21 mouse cellular contexts compared by ENCODE assay signal in the genomic region with DNA sequence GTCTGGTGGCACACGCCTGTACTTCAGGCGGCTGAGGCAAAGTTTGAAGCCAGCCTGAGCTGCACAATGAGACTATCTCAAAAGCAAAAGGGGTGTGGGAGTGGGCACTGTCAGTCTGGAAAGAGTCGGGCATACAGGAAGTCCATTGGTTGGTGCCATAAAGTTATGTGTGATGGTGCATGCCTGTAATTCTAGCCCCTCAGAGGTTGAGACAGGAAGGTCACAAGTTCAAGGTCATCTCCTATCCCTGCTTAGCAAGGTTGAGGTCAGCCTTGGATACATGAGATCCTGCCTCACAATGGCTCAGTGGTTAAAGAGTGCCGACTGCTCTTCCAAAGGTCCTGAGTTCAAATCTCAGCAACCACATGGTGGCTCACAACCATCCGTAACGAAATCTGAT. TPM values are rescaled to one million over a fixed set of nuclear protein-coding genes. Genes with fewer than 3 reads are reported as not detected.
DNase-seq lines count a peak whose midpoint lies in the region; ATAC-seq and TF ChIP-seq lines count a peak whose summit lies in the region.
"Had no signal": no experiment of that assay in that cellular context is flagged by ENCODE, and none has a peak within 500 bp of the region (broad histone marks: within the 10 kb centered on the region; RNA-seq: fewer than 3 reads in every experiment).

No protein-coding gene starts in this region.

- no peak for TF ChIP-seq CTCF in gastrocnemius, adult 2 months (IDR thresholded peaks at IDR 0.05)
- no peak for TF ChIP-seq CTCF in embryonic fibroblast, embryonic 13.5 days (IDR thresholded peaks at IDR 0.05; ENCODE audit: borderline replicate concordance, insufficient read depth, low read length)

- ATAC-seq in kidney, embryonic 15.5 days (replicated peaks; ENCODE audit: low FRiP score), result 0 out of 2 replicates have a peak, but pooled peaks have one; percentile 21
- ATAC-seq: forebrain, embryonic 13.5 days; forebrain, postnatal 0 days; intestine, embryonic 16.5 days; Patski had no signal

- no peak for DNase-seq in gastrocnemius, adult 2 months
- no peak for DNase-seq in gastrocnemius, postnatal 10 days
- DNase-seq in kidney, adult 18-20 months, result no peak
- DNase-seq in 416B (ENCODE audit: low read depth), result peak; percentile 33
- DNase-seq in adrenal gland, postnatal 10 days, result no peak
- DNase-seq: adrenal gland, postnatal 25 days; cerebellum, adult 18-20 months; cerebellum, adult 9-11 months; cerebellum, postnatal 36 days; forebrain, postnatal 0 days; gastrocnemius, postnatal 36 days; heart, adult 18-20 months; heart, postnatal 36 days had no signal

- 54% methylated on average over 6 of the region's 6 CpGs for WGBS in kidney, embryonic 15.5 days

- TF ChIP-seq POLR2A in embryonic fibroblast, embryonic 13.5 days (IDR thresholded peaks at IDR 0.05; ENCODE audit: low read depth, low read length), result no peak

- no peaks in the 10 kb centered on the region for H3K9me3 ChIP-seq in kidney, embryonic 15.5 days (replicated peaks)
- H3K9me3 ChIP-seq: embryonic facial prominence, embryonic 13.5 days; forebrain, embryonic 13.5 days; heart, embryonic 12.5 days; hindbrain, embryonic 15.5 days had no signal

- H3K4me3 ChIP-seq in gastrocnemius, adult 2 months, result no peak overlapping the region
- no peak overlapping the region for H3K4me3 ChIP-seq in kidney, embryonic 15.5 days (replicated peaks)
- no peak overlapping the region for H3K4me3 ChIP-seq in embryonic fibroblast, embryonic 13.5 days (ENCODE audit: insufficient read depth, low read length)
- H3K4me3 ChIP-seq: embryonic facial prominence, embryonic 13.5 days; forebrain, embryonic 13.5 days; heart, embryonic 12.5 days; hindbrain, embryonic 15.5 days had no signal

- peaks cover 24% of the 10 kb centered on the region for H3K4me1 ChIP-seq in kidney, embryonic 15.5 days
- peaks cover 16% of the 10 kb centered on the region for H3K4me1 ChIP-seq in embryonic fibroblast, embryonic 13.5 days (ENCODE audit: control insufficient read depth, insufficient read depth, low read length)
- H3K4me1 ChIP-seq: embryonic facial prominence, embryonic 13.5 days; forebrain, embryonic 13.5 days had no signal

- no peak overlapping the region for H3K9ac ChIP-seq in kidney, embryonic 15.5 days
- H3K9ac ChIP-seq: embryonic facial prominence, embryonic 13.5 days; forebrain, embryonic 13.5 days; forebrain, postnatal 0 days; hindbrain, embryonic 15.5 days had no signal

- peak overlapping the region; percentile 97 for H3K27ac ChIP-seq in gastrocnemius, adult 2 months
- H3K27ac ChIP-seq in kidney, embryonic 15.5 days, result no peak overlapping the region
- peak overlapping the region; percentile 63; the same call in 1 of the 2 replicates for H3K27ac ChIP-seq in embryonic fibroblast, embryonic 13.5 days (ENCODE audit: insufficient read depth, low read length)
- H3K27ac ChIP-seq: embryonic facial prominence, embryonic 13.5 days; forebrain, embryonic 13.5 days; hindbrain, embryonic 15.5 days had no signal

- no peak overlapping the region for H3K4me2 ChIP-seq in kidney, embryonic 15.5 days
- H3K4me2 ChIP-seq: embryonic facial prominence, embryonic 13.5 days; forebrain, embryonic 13.5 days; heart, embryonic 12.5 days; hindbrain, embryonic 15.5 days had no signal

- H3K36me3 ChIP-seq in kidney, embryonic 15.5 days, result peaks cover 46% of the 10 kb centered on the region

- no peaks in the 10 kb centered on the region for H3K27me3 ChIP-seq in kidney, embryonic 15.5 days
- H3K27me3 ChIP-seq: embryonic facial prominence, embryonic 13.5 days; forebrain, embryonic 13.5 days; heart, embryonic 12.5 days; hindbrain, embryonic 15.5 days; Patski had no signal

- intact Hi-C loops in gastrocnemius, adult 2 months (cut with DNase I), result loop anchor here (2.0 kb wide), 1 partner anchor 14 kb away; no protein-coding TSS in a partner anchor

RNA-seq across cellular contexts. Expression of a gene that starts 7.6 kb away (rescaled TPM):
- total RNA-seq in gastrocnemius, adult 2 months (2021), result 10 to 100 TPM; 21.6 to 24.3 TPM
- total RNA-seq in gastrocnemius, postnatal 10 days (2021), result 10 to 100 TPM; 39.0 to 41.8 TPM
- 29.0 and 29.3 TPM in 2 replicates for polyA plus RNA-seq in kidney, embryonic 15.5 days (2015; fragmentation: Nextera tagmentation; extraction: Ambion mirVana)
- polyA plus RNA-seq in embryonic fibroblast, embryonic 13.5 days (2011; ENCODE audit: insufficient read length, low read depth, missing spikeins), result 59.2 and 61.2 TPM in 2 replicates
- 10 to 100 TPM; 55.4 to 56.4 TPM for total RNA-seq in adrenal gland, postnatal 10 days (2021)

RNA-seq across cellular contexts. Expression of a gene that starts 7.7 kb away (rescaled TPM):
- total RNA-seq in gastrocnemius, adult 2 months (2021), result 10 to 100 TPM; 48.4 to 53.4 TPM
- total RNA-seq in gastrocnemius, postnatal 10 days (2021), result 10 to 100 TPM; 43.2 to 49.9 TPM
- 66.8 and 70.8 TPM in 2 replicates for polyA plus RNA-seq in kidney, embryonic 15.5 days (2015; fragmentation: Nextera tagmentation; extraction: Ambion mirVana)
- polyA plus RNA-seq in embryonic fibroblast, embryonic 13.5 days (2011; ENCODE audit: insufficient read length, low read depth, missing spikeins), result 23.1 and 28.8 TPM in 2 replicates
- total RNA-seq in adrenal gland, postnatal 10 days (2021), result 10 to 100 TPM; 85.9 to 93.7 TPM

RNA-seq across cellular contexts. Expression of a gene that starts 14.7 kb away (rescaled TPM):
- 100 to 1,000 TPM in 1 of 2 experiments, 10 to 100 TPM in 1; 88.9 to 152 TPM for total RNA-seq in gastrocnemius, adult 2 months (2021)
- 100 to 1,000 TPM in 1 of 2 experiments, 10 to 100 TPM in 1; 98.8 to 104 TPM for total RNA-seq in gastrocnemius, postnatal 10 days (2021)
- polyA plus RNA-seq in kidney, embryonic 15.5 days (2015; fragmentation: Nextera tagmentation; extraction: Ambion mirVana), result 76.7 and 78.0 TPM in 2 replicates
- polyA plus RNA-seq in embryonic fibroblast, embryonic 13.5 days (2011; ENCODE audit: insufficient read length, low read depth, missing spikeins), result 36.3 and 44.7 TPM in 2 replicates
- 100 to 1,000 TPM; 143 to 175 TPM for total RNA-seq in adrenal gland, postnatal 10 days (2021)

RNA-seq across cellular contexts. Expression of a gene that starts 47.1 kb away (rescaled TPM):
- 10 to 100 TPM; 46.2 to 46.8 TPM for total RNA-seq in gastrocnemius, adult 2 months (2021)
- 10 to 100 TPM; 44.2 to 47.0 TPM for total RNA-seq in gastrocnemius, postnatal 10 days (2021)
- polyA plus RNA-seq in kidney, embryonic 15.5 days (2015; fragmentation: Nextera tagmentation; extraction: Ambion mirVana), result 53.7 and 64.1 TPM in 2 replicates
- polyA plus RNA-seq in embryonic fibroblast, embryonic 13.5 days (2011; ENCODE audit: insufficient read length, low read depth, missing spikeins), result 62.4 and 63.6 TPM in 2 replicates
- 10 to 100 TPM; 58.9 to 70.8 TPM for total RNA-seq in adrenal gland, postnatal 10 days (2021)

RNA-seq across cellular contexts. Expression of a gene that starts 47.2 kb away (rescaled TPM):
- under 1 TPM; 0.31 to 0.69 TPM for total RNA-seq in gastrocnemius, adult 2 months (2021)
- total RNA-seq in gastrocnemius, postnatal 10 days (2021), result under 1 TPM; 0.52 to 0.93 TPM
- polyA plus RNA-seq in kidney, embryonic 15.5 days (2015; fragmentation: Nextera tagmentation; extraction: Ambion mirVana), result 2.0 and 2.7 TPM in 2 replicates
- polyA plus RNA-seq in embryonic fibroblast, embryonic 13.5 days (2011; ENCODE audit: insufficient read length, low read depth, missing spikeins), result 1.1 and 1.5 TPM in 2 replicates
- total RNA-seq in adrenal gland, postnatal 10 days (2021), result 1 to 10 TPM; 1.3 to 1.8 TPM
